Mouse (Mus musculus): Measurements from ENCODE around the gene Cab39l.

Gene Cab39l

DNA sequence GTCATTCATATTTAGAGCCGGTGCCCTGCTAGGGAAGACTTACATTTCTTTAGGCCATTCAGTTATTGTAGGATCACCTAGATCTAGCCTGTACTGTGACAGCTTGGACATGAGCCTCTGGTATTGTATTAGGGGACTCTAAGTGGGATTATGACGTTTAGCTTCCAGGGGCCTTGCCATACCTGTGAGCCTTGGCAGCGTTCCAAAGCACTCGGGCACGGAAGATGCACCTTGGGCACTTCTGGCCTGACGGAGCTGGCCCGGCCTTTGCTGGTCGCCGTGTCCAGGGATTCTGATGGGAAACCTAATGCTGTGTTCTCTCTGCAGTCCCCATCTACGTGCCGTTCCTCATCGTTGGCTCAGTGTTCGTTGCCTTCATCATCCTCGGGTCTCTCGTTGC lies 188.5 kb downstream of the Cab39l start:
- in situ Hi-C loops (cut with MboI) = no loop called here

GRCm38 (mm10) chr14:59630096-59630495 lies 189.3 kb downstream of the Cab39l start:
- in situ Hi-C loops (cut with MboI) = no loop called here

GRCm38 (mm10) chr14:59632067-59632466 lies 191.3 kb downstream of the Cab39l start:
- in situ Hi-C loops (cut with MboI) = no loop called here

GRCm38 (mm10) chr14:59633295-59633898 lies 192.6 kb downstream of the Cab39l start:
- in situ Hi-C loops (cut with MboI) = no loop called here

GRCm38 (mm10) chr14:59633988-59634387 lies 193.2 kb downstream of the Cab39l start:
- in situ Hi-C loops (cut with MboI) = no loop called here

Data from mature B cell (primary cell).